Mouse (Mus musculus): ENCODE data around the gene Olfr1158.
"Not testable (repeated sequence)": the region's sequence is repeated elsewhere in the genome, so short reads cannot be mapped to it uniquely, and the experiment has no call there.

Olfr1158 gene

GRCm38 (mm10) chr2:87989813-87990212, at the start of gene Olfr1158:
Gene Olfr1158, plus strand, starts transcription at chr2:87990113.
- DNase-seq (ENCODE audit: low spot score) = no peak

- DNase-seq (ENCODE audit: low spot score) = no peak
Observed at GRCm38 (mm10) chr2:87945037-87945436, 44.9 kb upstream of the Olfr1158 start, which contains the start of gene Olfr1155. Gene Olfr1155, minus strand, starts transcription at chr2:87945137.

GRCm38 (mm10) chr2:87953000-87953399, 36.9 kb upstream of the Olfr1158 start, which contains the start of gene Olfr1156:
Gene Olfr1156, minus strand, starts transcription at chr2:87953100.
- DNase-seq (ENCODE audit: low spot score) = no peak

GRCm38 (mm10) chr2:87968199-87968598, 21.7 kb upstream of the Olfr1158 start, which contains the start of gene Olfr1157:
Gene Olfr1157, minus strand, starts transcription at chr2:87968299.
- DNase-seq (ENCODE audit: low spot score) = no peak

- no peak for DNase-seq (ENCODE audit: low spot score)
Observed at GRCm38 (mm10) chr2:87974563-87974962, 15.3 kb upstream of the Olfr1158 start, which contains the start of gene Olfr74. Gene Olfr74, minus strand, starts transcription at chr2:87974663.

- DNase-seq (ENCODE audit: low spot score) = no peak
Observed at GRCm38 (mm10) chr2:88007515-88008318, 17.8 kb downstream of the Olfr1158 start, which contains the start of gene Olfr1160. Gene Olfr1160, minus strand, starts transcription at chr2:88008268.

- not testable (repeated sequence) for DNase-seq (ENCODE audit: low spot score)
Observed at GRCm38 (mm10) chr2:88022474-88022873, 32.6 kb downstream of the Olfr1158 start, which contains the start of gene Olfr1161. Gene Olfr1161, plus strand, starts transcription at chr2:88022774.

GRCm38 (mm10) chr2:88037599-88037998, 47.7 kb downstream of the Olfr1158 start, which contains the start of gene Olfr73:
Gene Olfr73, minus strand, starts transcription at chr2:88037699.
- no peak for DNase-seq (ENCODE audit: low spot score)

Measured in testis, postnatal 10 days (tissue).